1 mouse cellular context compared by ENCODE assay signal in the genomic region with DNA sequence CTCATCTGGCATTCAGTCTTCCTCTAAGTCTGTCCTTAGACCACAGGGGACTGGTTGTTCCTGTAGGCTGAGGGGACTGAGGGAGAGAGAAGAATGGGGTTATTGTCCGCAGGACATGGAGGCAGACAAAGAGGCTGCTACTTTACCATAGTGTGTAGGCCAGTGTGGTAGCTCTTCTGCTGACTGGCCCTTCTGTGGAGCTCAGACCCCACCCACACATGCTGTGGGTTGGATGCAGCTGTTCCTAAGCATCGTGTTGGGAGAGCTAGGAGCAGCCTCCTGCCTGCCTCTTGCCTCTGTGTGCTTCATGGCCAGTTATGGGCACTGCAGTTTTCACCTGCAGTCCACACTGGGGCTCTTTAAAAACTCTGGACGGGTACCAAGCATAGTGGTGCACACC.
A peak's percentile ranks its signal among the peaks of the same experiment; 100 is the strongest.
TF ChIP-seq lines count a peak whose summit lies in the region.

No protein-coding gene starts in this region.

TF ChIP-seq in myocyte, 11 proteins besides CTCF, POLR2A, EP300 and RAD21:
- no peak for TF ChIP-seq MAX (IDR thresholded peaks at IDR 0.05; ENCODE audit: low read depth)
- TF ChIP-seq USF1 (IDR thresholded peaks at IDR 0.05; ENCODE audit: low read depth), result no peak
- TF ChIP-seq TCF12 (IDR thresholded peaks at IDR 0.05; ENCODE audit: insufficient read depth, poor library complexity, severe bottlenecking), result peak; percentile 6
- peak; percentile 60 for TF ChIP-seq SRF (IDR thresholded peaks at IDR 0.05; ENCODE audit: control insufficient read depth, insufficient read length, low read depth)
- TF ChIP-seq MYOG (IDR thresholded peaks at IDR 0.05; ENCODE audit: control insufficient read depth in 1 of 3, insufficient read depth in 1 of 3, insufficient read length in 2 of 3, low read depth in 2 of 3), result peak; percentile 13 to 91 (median 42)
- TF ChIP-seq E2F4 (IDR thresholded peaks at IDR 0.05; ENCODE audit: insufficient read depth), result no peak
- no peak for TF ChIP-seq REST (IDR thresholded peaks at IDR 0.05; ENCODE audit: insufficient read depth, insufficient read length)
- peak; percentile 56 to 96 (median 96) for TF ChIP-seq MYOD1 (IDR thresholded peaks at IDR 0.05; ENCODE audit: control insufficient read depth in 1 of 3, insufficient read length in 2 of 3, low read depth in 2 of 3)
- TF ChIP-seq POLR2AphosphoS2 (IDR thresholded peaks at IDR 0.05; ENCODE audit: insufficient read length, low read depth), result peak; percentile 4
- no peak for TF ChIP-seq TCF3 (IDR thresholded peaks at IDR 0.05; ENCODE audit: insufficient read length, low read depth)
- TF ChIP-seq CEBPB (IDR thresholded peaks at IDR 0.05; ENCODE audit: insufficient read depth, poor library complexity, severe bottlenecking), result no peak
